Mouse (Mus musculus) neural tube, embryonic 12.5 days (tissue): ENCODE measurements around the gene AW551984. TPM values are rescaled to one million over a fixed set of nuclear protein-coding genes. Genes with fewer than 3 reads are reported as not detected.

ENCODE experiments used
- ATAC-seq: fragments of 200-750 bp; cut with Nextera tagmentation; 2 replicates; pipeline ENCODE4 v1.8.0; 2017; ENCODE audit warnings: low read depth, mild to moderate bottlenecking, moderate TSS enrichment, moderate library complexity; ENCODE audit not compliant: low FRiP score
- H3K27ac ChIP-seq: fragments of 300-500 bp; sonication (generic); 2 replicates; pipeline ENCODE4 v1.5.1; 2016
- H3K27me3 ChIP-seq: fragments of 300-500 bp; sonication (generic); replicated peaks from 2 replicates; pipeline ENCODE4 v1.6.1; 2016; ENCODE audit warnings: mild to moderate bottlenecking
- H3K36me3 ChIP-seq: fragments of 300-500 bp; sonication (generic); 2 replicates; pipeline ENCODE4 v1.6.1; 2016; ENCODE audit warnings: mild to moderate bottlenecking
- H3K4me1 ChIP-seq: fragments of 300-500 bp; sonication (generic); 2 replicates; pipeline ENCODE4 v1.6.1; 2016
- H3K4me2 ChIP-seq: fragments of 300-500 bp; sonication (generic); replicated peaks from 2 replicates; pipeline ENCODE4 v1.6.1; 2016; ENCODE audit warnings: mild to moderate bottlenecking
- H3K4me3 ChIP-seq: fragments of 300-500 bp; sonication (generic); 2 replicates; pipeline ENCODE4 v1.5.1; 2016
- H3K9ac ChIP-seq: fragments of 300-500 bp; sonication (generic); 2 replicates; pipeline ENCODE4 v1.6.1; 2016; ENCODE audit warnings: mild to moderate bottlenecking
- H3K9me3 ChIP-seq: fragments of 300-500 bp; sonication (generic); 2 replicates; pipeline ENCODE4 v1.6.1; 2016; ENCODE audit warnings: mild to moderate bottlenecking
- WGBS: fragments of 180-500 bp; shearing (Covaris S2); methylation state at CpG from one replicate; pipeline ENCODE4 v1.1.7; 2016; 5-methylcytosine and 5-hydroxymethylcytosine counted together
- polyA plus RNA-seq: library from polyadenylated mRNA; unstranded; fragments of >200 nt; fragmentation: Nextera tagmentation; extraction: Ambion mirVana; gene quantifications from 2 replicates; pipeline ENCODE4 v1.2.1, GENCODE M21; 2016

AW551984 gene
- polyA plus RNA-seq, result 26.1 and 26.5 TPM in 2 replicates

DNA sequence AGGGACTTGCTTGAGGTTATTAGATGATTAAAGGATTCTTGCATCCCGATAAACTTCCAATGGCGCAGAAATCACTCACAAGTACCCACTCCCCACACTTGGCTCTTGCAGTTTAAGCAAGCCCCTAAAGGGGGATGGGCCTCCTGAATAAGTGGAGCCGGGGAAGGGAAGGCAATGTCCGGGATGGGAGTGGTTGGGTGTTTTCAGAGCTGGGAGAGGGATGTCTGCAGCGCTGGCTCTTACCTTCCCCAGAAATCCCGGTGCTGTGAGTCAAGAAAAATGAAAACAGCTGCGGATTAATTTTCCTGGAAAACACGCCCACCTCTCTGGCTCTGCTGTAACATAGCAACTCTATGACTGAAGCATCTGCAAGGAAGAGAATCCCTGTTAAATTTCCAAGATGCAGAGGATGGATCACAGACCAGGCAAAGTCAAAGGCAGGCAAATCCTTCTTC lies at the start of gene AW551984:
AW551984 (minus strand) TSS at position 405 of the 455 bp plus-strand sequence.
- peak; percentile 51; the same call in 1 of the 2 replicates for ATAC-seq
- WGBS, result under 1% methylated on average over 8 of the region's 8 CpGs
- peak within 1 kb of the TSS; percentile 33; the same call in 1 of the 2 replicates for H3K9ac ChIP-seq
- H3K27me3 ChIP-seq, result no peaks in the 10 kb centered on the region
- no peaks in the 10 kb centered on the region for H3K9me3 ChIP-seq
- peak within 1 kb of the TSS; percentile 72 for H3K4me2 ChIP-seq
- H3K4me3 ChIP-seq, result peak within 1 kb of the TSS; percentile 30
- H3K36me3 ChIP-seq, result no peaks in the 10 kb centered on the region
- no peak within 1 kb of the TSS for H3K27ac ChIP-seq
- peaks cover 11% of the 10 kb centered on the region; the same call in 1 of the 2 replicates for H3K4me1 ChIP-seq

DNA sequence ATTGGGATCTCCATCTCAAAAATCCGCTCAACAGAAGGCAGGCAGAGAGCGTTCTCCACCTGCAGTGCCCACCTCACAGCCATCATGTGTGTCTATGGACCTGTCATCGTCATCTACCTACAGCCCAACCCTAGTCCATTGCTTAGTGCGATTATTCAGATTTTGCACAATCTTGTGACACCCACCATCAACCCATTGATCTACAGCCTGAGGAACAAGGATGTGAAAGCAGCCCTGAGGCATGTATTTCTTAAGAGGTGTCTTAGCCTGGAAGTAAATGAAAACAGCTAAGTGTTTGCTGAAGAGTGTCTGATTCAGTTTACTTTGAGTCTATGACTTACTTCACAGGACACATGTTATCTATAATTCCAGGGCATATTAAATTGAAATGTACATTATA lies 43.2 kb upstream of the AW551984 start:
- no peak for ATAC-seq
- H3K4me1 ChIP-seq, result no peaks in the 10 kb centered on the region
- H3K9ac ChIP-seq, result no peak overlapping the region
- H3K36me3 ChIP-seq, result no peaks in the 10 kb centered on the region
- no peak overlapping the region for H3K27ac ChIP-seq
- 99% methylated on average over 4 of the region's 4 CpGs for WGBS
- H3K4me3 ChIP-seq, result no peak overlapping the region
- no peaks in the 10 kb centered on the region for H3K9me3 ChIP-seq
- no peaks in the 10 kb centered on the region for H3K27me3 ChIP-seq
- H3K4me2 ChIP-seq, result no peak overlapping the region

DNA sequence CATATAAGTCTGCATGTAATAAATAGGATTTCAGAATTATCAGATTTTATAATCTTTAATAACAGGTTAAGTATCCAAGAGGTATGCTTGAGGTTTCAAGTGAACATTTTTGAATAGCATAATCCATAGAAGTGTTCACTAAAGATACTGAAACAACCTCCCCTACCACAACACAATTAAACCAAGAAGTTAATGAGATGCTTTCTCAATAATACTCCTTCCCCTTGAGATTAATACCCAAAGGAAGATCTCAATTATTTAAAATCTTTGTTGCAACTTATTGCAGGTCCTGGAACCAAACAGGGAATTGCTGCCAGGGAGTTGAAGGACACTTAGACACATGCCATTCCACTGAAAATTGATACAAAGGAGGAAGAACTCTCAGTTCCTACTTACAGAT lies 40.6 kb upstream of the AW551984 start, which contains the start of gene Olfr961:
Olfr961 (plus strand) TSS at position 301 of the 400 bp plus-strand sequence.
- Histone ChIP-seq H3K4me2 (no peak within 1 kb of the TSS), H3K9me3 (no peaks in the 10 kb centered on the region), H3K4me3 (no peak within 1 kb of the TSS), H3K4me1 (no peaks in the 10 kb centered on the region), H3K36me3 (no peaks in the 10 kb centered on the region), H3K27me3 (no peaks in the 10 kb centered on the region), H3K9ac (no peak within 1 kb of the TSS), H3K27ac (no peak within 1 kb of the TSS)
- no peak for ATAC-seq

DNA sequence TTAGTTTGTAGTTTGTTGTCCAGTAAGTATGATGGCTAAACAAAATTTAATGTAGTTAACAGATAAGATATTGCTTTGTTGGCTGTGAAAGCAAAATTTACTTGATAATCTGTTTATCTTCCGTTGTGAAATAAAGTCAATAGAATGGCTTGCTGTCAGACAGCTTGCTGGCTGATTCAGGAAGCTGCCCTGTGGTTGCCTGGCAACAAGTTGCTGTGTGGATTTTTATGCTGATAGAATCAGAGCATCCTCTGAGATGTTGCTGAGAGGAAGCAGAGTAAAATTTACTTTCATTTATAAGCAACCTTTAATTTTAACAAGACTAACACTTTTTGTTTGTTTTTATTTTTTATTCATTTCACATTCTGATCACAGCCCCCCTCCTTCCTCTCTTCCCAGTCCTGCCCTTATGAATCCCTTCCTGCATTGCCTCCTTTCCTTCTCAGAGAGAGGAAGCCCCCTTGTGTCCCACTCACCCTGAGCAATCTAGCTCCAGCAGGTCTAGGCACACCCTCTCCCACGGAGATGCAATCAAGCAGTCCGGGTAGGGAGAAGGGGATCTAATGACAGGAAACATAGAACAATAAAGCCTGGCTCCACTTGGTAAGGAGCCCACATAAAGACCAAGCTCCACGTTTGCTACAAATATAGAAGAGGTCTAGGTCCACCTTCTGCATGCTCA lies 29.9 kb upstream of the AW551984 start:
- no peaks in the 10 kb centered on the region for H3K36me3 ChIP-seq
- ATAC-seq, result no peak
- no peaks in the 10 kb centered on the region for H3K4me1 ChIP-seq
- no peak overlapping the region for H3K4me3 ChIP-seq
- H3K27me3 ChIP-seq, result no peaks in the 10 kb centered on the region
- no peaks in the 10 kb centered on the region for H3K9me3 ChIP-seq
- H3K27ac ChIP-seq, result no peak overlapping the region
- no peak overlapping the region for H3K9ac ChIP-seq
- 15% methylated on average over 4 of the region's 4 CpGs for WGBS
- H3K4me2 ChIP-seq, result no peak overlapping the region

DNA sequence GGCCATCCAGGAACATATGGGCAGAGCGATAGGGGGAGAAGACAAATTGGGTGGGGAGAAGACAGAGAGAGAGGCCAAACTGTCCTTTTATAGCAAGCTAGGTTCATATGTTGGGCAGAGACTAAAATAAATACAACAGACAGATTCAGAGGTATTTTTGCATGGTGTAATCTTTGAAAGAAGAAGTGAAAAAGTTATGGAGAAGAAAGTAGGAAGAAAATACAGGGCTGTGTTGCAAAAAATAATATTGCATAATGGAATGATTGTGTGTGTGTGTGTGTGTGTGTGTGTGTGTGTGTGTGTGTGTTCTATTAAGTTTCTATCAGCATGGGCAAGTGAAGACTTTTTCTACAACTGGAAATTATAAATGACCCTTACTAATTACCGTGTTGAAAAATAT lies 24.9 kb upstream of the AW551984 start:
- Histone ChIP-seq H3K4me3 (no peak overlapping the region), H3K9me3 (no peaks in the 10 kb centered on the region), H3K9ac (no peak overlapping the region), H3K27me3 (no peaks in the 10 kb centered on the region), H3K4me1 (no peaks in the 10 kb centered on the region), H3K27ac (no peak overlapping the region), H3K4me2 (no peak overlapping the region), H3K36me3 (no peaks in the 10 kb centered on the region)
- no peak for ATAC-seq
- WGBS, result 82% methylated on average over 2 of the region's 2 CpGs

DNA sequence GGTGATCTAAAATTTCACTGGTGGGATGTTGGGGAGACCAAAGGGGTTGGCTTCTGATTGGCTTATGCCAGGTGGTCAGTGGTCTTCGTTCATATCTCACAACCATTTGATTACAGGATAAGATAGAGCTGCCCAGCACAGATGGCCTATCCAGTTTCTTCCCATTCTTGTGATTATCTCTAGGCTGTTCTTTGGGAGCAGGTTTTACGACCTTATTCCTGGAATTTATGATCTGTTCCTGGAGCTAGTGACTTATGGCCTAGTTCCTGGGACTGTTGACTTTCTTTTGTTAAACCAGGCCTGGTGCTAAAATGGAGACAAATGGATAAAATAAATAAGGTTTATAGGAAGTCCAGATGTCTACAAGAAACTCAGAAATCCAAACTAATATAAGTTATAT lies 20.5 kb upstream of the AW551984 start:
- H3K9ac ChIP-seq, result no peak overlapping the region
- no peak overlapping the region for H3K4me3 ChIP-seq
- no peaks in the 10 kb centered on the region for H3K27me3 ChIP-seq
- no peak overlapping the region for H3K27ac ChIP-seq
- H3K36me3 ChIP-seq, result no peaks in the 10 kb centered on the region
- H3K4me1 ChIP-seq, result no peaks in the 10 kb centered on the region
- no peaks in the 10 kb centered on the region for H3K9me3 ChIP-seq
- no peak for ATAC-seq
- WGBS, result 61% methylated on average over 2 of the region's 2 CpGs
- H3K4me2 ChIP-seq, result no peak overlapping the region

DNA sequence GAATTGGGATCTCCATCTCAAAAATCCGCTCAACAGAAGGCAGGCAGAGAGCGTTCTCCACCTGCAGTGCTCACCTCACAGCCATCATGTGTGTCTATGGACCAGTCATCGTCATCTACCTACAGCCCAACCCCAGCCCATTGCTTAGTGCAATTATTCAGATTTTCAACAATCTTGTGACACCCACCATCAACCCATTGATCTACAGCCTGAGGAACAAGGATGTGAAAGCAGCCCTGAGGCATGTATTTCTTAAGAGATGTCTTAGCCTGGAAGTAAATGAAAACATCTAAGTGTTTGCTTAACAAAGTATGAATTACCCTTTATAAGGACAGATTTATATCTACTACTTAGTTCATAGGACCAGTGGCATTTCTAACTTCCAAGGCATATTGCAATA lies 19.6 kb upstream of the AW551984 start:
- Histone ChIP-seq H3K9ac (no peak overlapping the region), H3K4me3 (no peak overlapping the region), H3K4me1 (no peaks in the 10 kb centered on the region), H3K27me3 (no peaks in the 10 kb centered on the region), H3K36me3 (no peaks in the 10 kb centered on the region), H3K4me2 (no peak overlapping the region), H3K9me3 (no peaks in the 10 kb centered on the region), H3K27ac (no peak overlapping the region)
- ATAC-seq, result no peak
- WGBS, result 91% methylated on average over 3 of the region's 3 CpGs

DNA sequence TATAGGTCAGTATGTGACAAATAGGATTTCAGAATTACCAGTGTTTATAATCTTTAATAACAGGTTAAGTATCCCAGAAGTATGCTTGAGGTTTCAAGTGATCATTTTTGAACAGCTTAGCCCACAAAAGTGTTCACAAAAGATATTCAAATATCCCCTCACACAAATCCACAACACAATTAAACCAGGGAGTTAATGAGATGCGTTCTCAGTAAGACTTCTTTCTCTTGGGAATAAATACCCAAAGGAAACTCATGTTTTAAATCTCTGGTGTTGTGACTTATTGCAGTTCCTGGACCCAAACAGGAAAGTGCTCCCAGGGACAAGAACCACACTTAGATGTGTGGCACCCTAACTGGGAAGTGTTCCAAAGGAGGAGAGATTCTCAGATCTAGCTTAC lies 16.9 kb upstream of the AW551984 start, which contains the start of gene Olfr960:
Olfr960 (plus strand) TSS at position 301 of the 400 bp plus-strand sequence.
- Histone ChIP-seq H3K9ac (no peak within 1 kb of the TSS), H3K4me1 (no peaks in the 10 kb centered on the region), H3K4me3 (no peak within 1 kb of the TSS), H3K4me2 (no peak within 1 kb of the TSS), H3K36me3 (no peaks in the 10 kb centered on the region), H3K9me3 (no peaks in the 10 kb centered on the region), H3K27me3 (no peaks in the 10 kb centered on the region), H3K27ac (no peak within 1 kb of the TSS)
- ATAC-seq, result no peak
- WGBS, result 82% methylated on average over 1 of the region's 1 CpGs

DNA sequence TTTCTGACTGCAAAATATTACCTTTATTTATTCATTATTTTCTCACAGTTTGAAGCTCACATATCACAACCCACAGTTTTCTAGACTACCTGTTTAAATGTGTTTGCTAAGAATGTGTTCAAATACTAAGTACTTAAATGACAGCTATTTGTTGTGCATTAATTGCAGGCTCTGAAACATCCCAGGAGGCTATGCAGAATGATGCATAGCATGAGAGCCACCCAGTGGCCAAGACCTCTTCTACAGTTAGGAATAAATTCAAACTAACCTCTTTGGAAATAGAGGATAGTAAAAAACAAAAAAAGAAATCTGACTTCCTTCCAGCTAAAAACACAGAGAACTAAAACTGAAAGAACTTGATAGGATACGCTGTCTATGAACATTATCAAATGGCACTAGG lies 7.8 kb upstream of the AW551984 start:
- no peak overlapping the region for H3K4me2 ChIP-seq
- no peaks in the 10 kb centered on the region for H3K9me3 ChIP-seq
- no peak overlapping the region for H3K9ac ChIP-seq
- H3K36me3 ChIP-seq, result no peaks in the 10 kb centered on the region
- peak; percentile 53; the same call in 1 of the 2 replicates for ATAC-seq
- H3K4me1 ChIP-seq, result no peaks in the 10 kb centered on the region
- no peaks in the 10 kb centered on the region for H3K27me3 ChIP-seq
- H3K4me3 ChIP-seq, result no peak overlapping the region
- 56% methylated on average over 1 of the region's 1 CpGs for WGBS
- no peak overlapping the region for H3K27ac ChIP-seq

DNA sequence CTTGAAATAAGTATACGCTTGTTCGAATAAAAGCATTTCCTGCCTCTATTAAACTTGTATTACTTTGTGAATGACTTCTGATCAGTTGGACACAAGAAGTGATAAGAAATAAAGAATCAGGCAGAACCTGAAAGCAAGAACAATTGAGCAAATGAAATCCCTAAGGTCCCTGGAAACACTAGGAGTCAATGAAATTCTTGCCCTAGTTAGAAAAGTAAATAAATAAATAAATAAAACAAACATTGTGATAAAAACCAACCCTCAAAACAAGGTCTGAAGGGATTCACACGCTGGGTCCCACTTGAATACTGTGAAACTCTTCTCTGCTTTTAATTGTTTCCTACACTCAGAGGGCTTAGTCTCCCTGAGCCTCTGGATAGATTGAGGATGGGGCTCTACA lies 6.2 kb upstream of the AW551984 start, which contains the start of gene Olfr148:
Olfr148 (plus strand) TSS at position 301 of the 400 bp plus-strand sequence.
- Histone ChIP-seq H3K9me3 (no peaks in the 10 kb centered on the region), H3K27me3 (no peaks in the 10 kb centered on the region), H3K27ac (no peak within 1 kb of the TSS), H3K4me3 (no peak within 1 kb of the TSS), H3K9ac (no peak within 1 kb of the TSS), H3K4me2 (no peak within 1 kb of the TSS), H3K36me3 (no peaks in the 10 kb centered on the region), H3K4me1 (no peaks in the 10 kb centered on the region)
- 78% methylated on average over 3 of the region's 3 CpGs for WGBS
- ATAC-seq, result no peak

DNA sequence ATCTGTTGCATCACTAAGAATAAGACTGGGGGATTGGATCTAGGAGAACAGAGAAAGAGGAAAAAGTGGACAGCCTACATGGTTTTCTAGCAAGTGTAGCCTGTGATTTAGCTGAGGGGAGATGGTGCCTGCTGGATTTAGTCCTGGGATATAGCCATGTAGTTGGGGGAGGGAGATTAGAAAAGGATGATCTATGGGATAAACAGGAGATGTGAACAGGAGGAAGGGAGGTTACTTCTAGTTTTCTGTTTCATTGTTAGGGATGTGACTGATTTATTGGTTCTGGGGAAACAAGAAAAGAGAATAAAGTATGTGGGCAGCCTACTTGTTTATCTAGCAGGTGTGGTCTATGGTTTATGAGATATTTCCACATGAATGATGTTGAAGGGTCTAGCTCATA lies 4.3 kb upstream of the AW551984 start:
- Histone ChIP-seq H3K9ac (no peak overlapping the region), H3K27me3 (no peaks in the 10 kb centered on the region), H3K9me3 (no peaks in the 10 kb centered on the region), H3K4me2 (no peak overlapping the region), H3K4me1 (peaks cover 5% of the 10 kb centered on the region; the same call in 1 of the 2 replicates), H3K4me3 (no peak overlapping the region), H3K36me3 (no peaks in the 10 kb centered on the region), H3K27ac (no peak overlapping the region)
- ATAC-seq, result no peak

DNA sequence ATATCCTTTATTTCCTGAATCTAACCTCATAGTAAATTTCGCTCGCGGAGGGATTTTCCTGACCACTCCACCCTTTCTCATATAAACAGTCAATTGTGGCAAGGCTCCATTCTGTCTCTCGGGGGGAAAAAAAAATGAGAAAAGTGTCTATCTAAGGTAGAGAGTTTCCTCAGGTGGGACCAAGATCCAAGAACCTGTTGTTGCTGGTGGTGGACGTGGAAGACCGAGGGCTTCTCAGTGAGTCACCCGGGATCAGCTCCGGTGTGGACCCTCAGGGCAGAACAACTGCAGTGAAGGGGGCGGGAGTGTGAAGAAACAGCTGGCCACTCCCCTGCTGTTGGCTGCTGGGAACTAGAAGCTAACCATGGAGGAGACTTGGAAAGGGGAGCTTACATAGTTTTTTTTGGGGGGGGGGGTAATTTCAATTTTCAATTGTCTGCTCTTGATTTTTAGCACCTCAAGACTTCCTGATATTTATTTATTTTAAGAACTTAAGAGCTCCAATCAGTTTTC lies 814 bp downstream of the AW551984 start:
- peaks cover 11% of the 10 kb centered on the region; the same call in 1 of the 2 replicates for H3K4me1 ChIP-seq
- H3K27me3 ChIP-seq, result no peaks in the 10 kb centered on the region
- peak; percentile 67 for ATAC-seq
- peak overlapping the region; percentile 72 for H3K4me2 ChIP-seq
- no peak overlapping the region for H3K27ac ChIP-seq
- H3K36me3 ChIP-seq, result no peaks in the 10 kb centered on the region
- no peaks in the 10 kb centered on the region for H3K9me3 ChIP-seq
- H3K9ac ChIP-seq, result 0 out of 2 replicates have a peak overlapping the region, but pooled peaks have one; percentile 33
- peak overlapping the region; percentile 30 for H3K4me3 ChIP-seq
- 0% methylated on average over 9 of the region's 9 CpGs for WGBS
